Mouse (Mus musculus): ENCODE results near the gene Bcl7c.

GRCm38 (mm10) chr7:127675391-127675811 is 33.3 kb downstream of the Bcl7c start:
- TF ChIP-seq CTCF (IDR thresholded peaks at IDR 0.05) (no peak), EP300 (IDR thresholded peaks at IDR 0.05) (no peak)
